Mouse (Mus musculus) layer of hippocampus, adult 2 months (tissue): ENCODE measurements around the gene Iqgap2. TPM values are rescaled to one million over a fixed set of nuclear protein-coding genes. Genes with fewer than 3 reads are reported as not detected.

Experiments
- DNase-seq, 2 experiments: peaks; one replicate each; pipeline ENCODE4 v3.0.0; 2022; ENCODE audit warnings: low spot score in 2 of 2
- H3K27ac ChIP-seq: fragments of 200-600 bp; 2 replicates; pipeline ENCODE4 v1.8.1; 2022
- H3K4me3 ChIP-seq: fragments of 200-600 bp; 2 replicates; pipeline ENCODE4 v1.8.1; 2022; ENCODE audit warnings: mild to moderate bottlenecking
- CTCF ChIP-seq: fragments of 200-600 bp; conservative IDR thresholded peaks from 2 replicates; pipeline ENCODE4 v1.8.1; 2022; ENCODE audit warnings: antibody characterized with exemption, mild to moderate bottlenecking, moderate library complexity
- total RNA-seq, 2 experiments: library from RNA; stranded (reverse); gene quantifications; 2 replicates each; pipeline ENCODE4 v1.2.3; 2021

Gene Iqgap2
- total RNA-seq, 2 experiments from 2014 or later, result 95.2 to 97.7 TPM

DNA sequence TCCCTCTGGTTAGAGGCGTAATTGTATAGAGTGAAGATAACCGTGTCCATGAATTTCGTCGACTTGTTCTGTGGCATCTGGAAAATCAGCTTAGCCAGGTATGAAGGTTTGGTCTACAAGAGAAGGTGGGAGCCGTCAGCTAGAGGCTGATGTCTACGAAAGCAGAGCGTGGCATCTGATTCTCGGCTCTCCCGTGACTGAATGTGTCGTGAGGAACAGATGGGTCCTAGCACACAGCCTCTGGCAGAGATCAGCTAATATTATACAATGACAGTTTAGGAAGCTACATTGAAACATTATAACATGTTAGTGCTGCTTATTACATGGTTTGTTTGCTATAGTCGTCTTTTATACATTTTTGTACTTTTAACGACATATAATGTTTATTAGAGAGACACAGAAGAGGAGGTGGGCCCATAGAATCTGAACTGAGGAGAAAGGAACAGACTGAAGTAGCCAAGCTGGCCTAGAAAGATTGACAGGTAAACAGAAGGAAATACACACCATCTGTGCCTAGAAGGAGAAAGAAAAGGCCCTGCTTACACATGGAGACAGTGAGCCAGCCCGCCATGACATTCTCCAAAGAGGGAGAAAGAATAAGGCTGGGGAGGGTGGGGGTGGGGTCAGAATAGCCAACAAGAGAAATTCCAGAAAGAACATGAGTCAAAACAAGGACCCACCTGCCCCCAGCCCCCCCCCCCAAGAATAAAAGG is 225.9 kb downstream of the Iqgap2 start:
- no peak for TF ChIP-seq CTCF
- peak in 1 of 2 experiments; percentile 27 for DNase-seq
- Histone ChIP-seq H3K4me3 (no peak overlapping the region), H3K27ac (no peak overlapping the region; the same call in 1 of the 2 replicates)

DNA sequence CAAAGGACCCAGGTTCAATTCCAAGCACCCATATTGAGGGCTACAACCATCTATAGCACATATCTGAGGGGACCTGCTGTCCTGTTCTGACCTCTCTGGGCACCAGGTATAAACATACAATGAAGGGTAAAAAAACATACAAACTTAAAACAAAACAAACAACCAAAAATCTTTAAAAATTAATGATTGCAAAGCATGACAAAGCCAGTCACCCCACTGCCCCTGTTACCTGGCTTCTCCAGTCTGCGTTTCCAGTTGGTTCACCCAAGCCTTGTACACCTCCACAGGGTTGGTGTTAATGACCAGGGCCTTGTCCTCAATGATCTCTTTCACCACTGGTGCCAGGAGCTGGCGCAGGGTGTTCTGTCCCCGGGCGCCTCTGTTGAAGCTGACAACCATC is 227.9 kb downstream of the Iqgap2 start:
- H3K4me3 ChIP-seq, result no peak overlapping the region
- no peak for DNase-seq
- TF ChIP-seq CTCF, result no peak
- H3K27ac ChIP-seq, result no peak overlapping the region

DNA sequence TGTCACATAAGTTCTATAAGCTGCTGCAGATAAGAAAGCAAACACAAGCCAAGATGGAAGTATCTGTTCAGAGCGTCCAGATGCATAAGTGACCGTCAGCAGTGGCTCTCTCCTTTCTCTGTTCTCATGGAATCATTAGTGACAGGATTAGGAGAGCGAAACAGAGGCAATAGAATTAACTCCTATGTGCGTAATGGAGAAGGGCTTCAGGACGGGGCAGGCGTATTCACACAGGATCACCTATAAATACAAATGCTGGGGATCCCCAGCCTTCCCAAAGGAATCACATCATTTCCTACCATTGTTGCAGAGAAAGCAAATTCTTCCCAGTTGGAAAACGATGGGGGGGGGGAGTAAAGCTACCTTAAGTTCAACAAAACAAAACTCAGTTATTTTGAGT is 232.3 kb downstream of the Iqgap2 start:
- no peak for TF ChIP-seq CTCF
- no peak overlapping the region for H3K27ac ChIP-seq
- no peak for DNase-seq

DNA sequence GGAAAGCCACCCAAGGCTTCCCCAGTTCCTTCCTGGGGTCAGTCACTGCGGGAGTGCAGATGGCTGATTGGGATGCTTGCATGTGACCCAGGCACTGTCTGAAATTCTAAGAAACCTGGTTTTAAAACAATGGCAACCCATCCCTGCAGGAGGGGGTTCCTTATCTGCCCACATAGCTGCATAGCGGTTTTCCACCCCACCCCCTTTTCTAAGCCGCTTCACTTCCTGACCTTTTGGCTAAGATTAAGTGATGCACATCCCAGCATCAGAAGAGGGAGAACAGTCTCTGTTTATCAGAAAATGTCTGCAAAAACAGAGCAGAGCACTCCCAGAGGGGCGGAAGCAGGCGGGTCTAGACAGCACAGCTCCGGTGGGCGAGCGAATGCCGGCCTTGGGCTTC is 234.6 kb downstream of the Iqgap2 start:
- no peak for DNase-seq
- no peak overlapping the region for H3K4me3 ChIP-seq
- H3K27ac ChIP-seq, result no peak overlapping the region
- TF ChIP-seq CTCF, result no peak

More for the DNA sequence above, 232.3 kb downstream of the Iqgap2 start:
- no peak overlapping the region for H3K4me3 ChIP-seq

DNA sequence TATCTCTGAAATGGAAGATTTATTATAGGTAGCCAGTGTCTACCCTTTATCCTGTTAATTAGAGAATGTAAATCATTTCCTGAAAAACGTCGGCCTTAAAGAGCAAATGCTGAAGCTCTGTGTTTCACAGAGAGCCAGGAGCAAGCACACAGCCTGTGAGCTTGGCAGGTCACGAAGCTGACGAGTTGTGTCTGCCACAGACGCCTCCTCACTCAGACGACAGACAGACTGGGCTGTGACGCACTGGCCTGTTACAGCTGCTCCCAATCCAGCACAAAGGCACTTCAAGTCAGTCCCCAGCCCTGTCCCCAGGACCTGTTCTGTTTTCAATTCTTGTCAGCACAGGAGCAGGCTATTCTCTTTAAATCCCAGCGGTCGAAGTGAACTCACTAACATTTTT is 236.4 kb downstream of the Iqgap2 start:
- TF ChIP-seq CTCF, result no peak
- DNase-seq, result peak in 1 of 2 experiments; percentile 26
- no peak overlapping the region for H3K27ac ChIP-seq
- H3K4me3 ChIP-seq, result no peak overlapping the region

DNA sequence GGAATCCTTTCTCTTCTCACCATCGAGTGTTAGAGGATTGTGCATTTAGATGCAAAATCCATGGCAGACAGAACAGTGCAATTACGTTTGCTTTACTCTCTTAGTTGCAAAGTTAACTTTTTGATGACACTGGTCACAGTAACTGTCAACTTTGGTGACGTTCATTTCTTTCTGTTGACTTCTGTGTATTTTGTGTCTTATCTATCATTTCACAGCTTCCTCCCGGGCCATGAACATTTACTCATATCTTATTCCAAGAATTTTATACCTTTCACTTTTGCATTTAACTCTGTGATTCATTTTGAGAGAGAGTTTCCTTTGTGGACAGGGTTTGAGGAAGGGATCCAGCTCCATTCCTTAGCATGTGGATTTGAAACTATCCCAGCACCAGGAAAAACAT is 238.0 kb downstream of the Iqgap2 start:
- Histone ChIP-seq H3K27ac (no peak overlapping the region), H3K4me3 (no peak overlapping the region)
- no peak for TF ChIP-seq CTCF
- DNase-seq, result no peak

DNA sequence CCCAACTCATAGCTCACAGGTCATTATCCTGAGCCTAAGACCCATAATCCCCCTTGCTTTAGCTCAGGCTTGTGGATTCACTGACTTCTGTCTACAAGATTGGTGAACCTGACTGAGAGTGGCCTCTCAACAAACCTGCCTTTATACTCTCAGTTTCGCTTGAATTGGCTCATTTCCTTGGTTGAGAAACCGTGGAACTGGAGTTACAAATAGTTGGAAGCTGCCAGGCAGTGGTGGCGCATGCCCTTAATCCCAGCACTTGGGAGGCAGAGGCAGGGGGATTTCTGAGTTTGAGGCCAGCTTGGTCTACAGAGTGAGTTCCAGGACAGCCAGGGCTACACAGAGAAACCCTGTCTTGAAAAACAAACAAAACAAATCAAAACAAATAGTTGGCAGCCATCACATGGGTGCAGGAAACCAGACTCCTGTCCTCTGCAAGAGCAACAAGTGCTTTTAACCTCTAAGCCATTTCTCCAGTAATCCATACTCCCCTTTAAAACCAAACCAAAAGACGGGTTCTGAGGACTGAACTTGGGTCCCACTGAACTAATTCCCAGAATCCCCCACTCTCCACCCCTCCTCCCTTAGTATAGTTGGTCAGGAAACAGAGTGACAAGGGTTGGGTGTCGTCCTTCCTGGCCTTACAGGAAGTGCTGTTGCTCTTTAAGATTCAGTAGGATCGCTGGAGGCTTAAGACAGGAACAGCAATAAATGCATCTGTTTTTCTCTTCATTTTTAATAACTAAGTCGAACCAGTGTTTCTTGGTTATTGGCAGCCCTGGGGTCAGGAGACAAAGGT is 239.7 kb downstream of the Iqgap2 start:
- DNase-seq, result no peak
- no peak for TF ChIP-seq CTCF
- Histone ChIP-seq H3K27ac (no peak overlapping the region), H3K4me3 (no peak overlapping the region)

DNA sequence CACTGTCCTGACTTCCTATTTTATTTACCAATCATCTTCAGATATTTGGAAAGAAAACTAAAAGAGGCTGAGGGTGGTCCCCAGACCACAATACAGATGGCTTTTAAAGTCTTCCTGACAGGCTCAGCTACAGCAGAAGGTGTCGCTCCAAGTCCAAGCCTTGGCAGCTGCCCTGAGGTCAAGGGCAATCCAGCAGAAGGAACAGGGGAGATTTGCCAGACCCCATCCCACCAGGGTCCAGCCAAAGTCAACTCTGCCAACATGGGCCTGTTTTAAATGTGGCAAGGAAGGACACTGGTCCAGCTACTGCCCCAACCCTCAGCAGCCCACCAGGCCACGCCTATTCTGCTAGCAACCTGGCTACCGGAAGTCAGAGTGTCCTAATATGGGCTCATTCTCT is 241.8 kb downstream of the Iqgap2 start:
- no peak for DNase-seq
- no peak for TF ChIP-seq CTCF
- Histone ChIP-seq H3K27ac (no peak overlapping the region), H3K4me3 (no peak overlapping the region)

DNA sequence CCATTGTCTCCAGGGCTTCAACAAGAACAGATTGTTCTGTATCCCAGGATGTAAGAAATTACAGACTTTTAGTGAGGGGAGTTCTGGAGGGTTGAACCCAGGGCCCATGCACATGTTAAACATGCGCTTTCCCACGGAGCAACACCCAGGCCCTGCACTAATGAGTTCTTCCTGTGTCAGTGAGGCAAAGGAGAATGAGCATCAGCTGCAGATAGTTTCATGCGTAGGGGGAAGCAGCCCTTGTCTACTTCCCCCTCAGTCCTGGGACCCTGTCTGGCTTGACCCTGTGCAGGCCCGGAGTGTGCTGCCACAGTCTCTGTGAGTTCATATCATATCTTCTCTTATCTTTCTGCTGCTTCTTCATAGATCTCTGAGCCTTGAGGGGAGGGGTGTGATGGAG is 244.5 kb downstream of the Iqgap2 start:
- no peak overlapping the region for H3K4me3 ChIP-seq
- no peak for TF ChIP-seq CTCF
- DNase-seq, result no peak
- H3K27ac ChIP-seq, result no peak overlapping the region

DNA sequence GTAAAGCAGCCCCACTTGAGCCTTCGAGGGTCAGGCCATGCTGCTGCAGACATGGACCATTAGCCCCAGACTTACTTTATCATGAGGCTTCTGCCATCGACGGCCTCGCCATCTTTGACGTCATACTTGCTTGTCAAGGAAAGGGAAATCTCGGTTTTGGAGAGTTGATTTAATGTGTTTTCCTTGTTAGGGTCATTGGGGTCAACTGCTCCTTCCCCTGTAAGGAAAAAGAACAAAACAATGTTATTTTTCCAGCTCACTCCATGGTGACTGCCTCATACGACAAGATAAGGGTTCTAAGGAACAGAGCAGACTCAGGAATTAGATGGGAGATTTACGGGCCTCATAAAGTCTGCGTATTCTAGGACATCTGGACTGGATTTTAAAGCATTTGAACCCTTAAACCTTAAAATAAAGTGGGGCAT is 245.0 kb downstream of the Iqgap2 start:
- Histone ChIP-seq H3K27ac (no peak overlapping the region), H3K4me3 (no peak overlapping the region)
- no peak for TF ChIP-seq CTCF
- no peak for DNase-seq

DNA sequence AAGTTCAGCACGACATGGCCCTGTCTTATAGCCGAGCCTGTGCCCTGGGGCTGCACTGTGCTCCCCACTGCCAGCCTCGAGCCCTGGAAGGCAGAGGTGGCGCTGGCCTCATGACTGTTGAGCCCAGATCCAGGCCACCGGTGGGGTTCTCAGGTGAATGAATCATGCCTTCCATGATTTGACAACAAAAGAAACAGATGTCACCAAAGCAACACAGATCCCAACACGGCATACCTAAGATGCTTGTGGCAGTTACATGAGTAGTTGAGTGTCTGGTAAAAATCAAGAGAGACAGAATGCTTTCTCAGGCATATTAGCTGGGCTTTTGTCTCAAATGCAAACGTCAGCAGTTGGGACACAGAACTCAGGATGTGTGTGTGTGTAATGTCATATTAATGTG is 248.0 kb downstream of the Iqgap2 start:
- 0 out of 2 replicates have a peak overlapping the region, but pooled peaks have one; percentile 28 for H3K27ac ChIP-seq
- no peak for DNase-seq
- no peak overlapping the region for H3K4me3 ChIP-seq
- no peak for TF ChIP-seq CTCF

DNA sequence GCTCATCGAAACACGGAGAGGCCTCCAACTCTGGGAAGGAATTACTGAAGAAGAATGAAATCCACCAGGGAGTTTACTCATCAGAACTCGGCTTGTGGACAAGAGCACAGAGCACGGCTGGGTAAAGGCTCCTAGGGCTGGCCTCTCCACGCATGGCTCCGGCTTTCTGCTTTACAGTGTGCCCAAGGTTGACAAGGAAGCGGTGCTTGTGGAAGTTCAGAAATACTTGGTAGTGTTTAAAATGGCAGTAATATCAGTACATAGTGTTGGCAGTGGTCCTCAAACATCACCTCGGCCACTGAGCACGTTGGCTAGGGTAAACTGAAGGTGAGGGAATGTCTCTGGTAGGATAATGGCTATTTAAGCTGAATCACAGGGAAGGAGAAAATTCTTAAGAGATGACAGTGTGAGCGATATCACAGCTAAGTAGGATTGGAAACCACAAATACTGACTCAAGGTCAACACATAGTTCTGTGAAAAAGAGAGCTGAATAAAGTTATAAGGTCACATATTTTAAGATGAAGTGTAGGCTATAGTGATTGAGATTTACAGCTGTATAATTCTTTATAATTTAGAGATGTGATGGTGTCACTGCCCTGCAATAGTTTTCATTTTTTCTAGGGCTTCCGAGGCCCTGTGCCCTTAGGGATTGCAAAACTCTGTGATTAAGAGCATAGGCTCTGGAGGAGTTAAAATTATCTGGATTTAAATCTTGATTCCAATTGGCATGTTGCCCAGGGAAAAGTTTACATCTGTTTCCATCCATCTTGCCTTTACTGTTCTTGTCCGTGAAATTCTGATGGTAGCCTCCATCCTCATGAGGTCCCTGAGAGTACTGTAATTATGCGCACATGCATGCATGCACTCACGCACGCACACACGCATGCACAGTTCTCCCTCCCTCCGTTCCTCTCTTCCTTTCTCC is 250.4 kb downstream of the Iqgap2 start:
- H3K4me3 ChIP-seq, result no peak overlapping the region
- peak overlapping the region; percentile 14; the same call in 1 of the 2 replicates for H3K27ac ChIP-seq
- no peak for TF ChIP-seq CTCF
- no peak for DNase-seq

DNA sequence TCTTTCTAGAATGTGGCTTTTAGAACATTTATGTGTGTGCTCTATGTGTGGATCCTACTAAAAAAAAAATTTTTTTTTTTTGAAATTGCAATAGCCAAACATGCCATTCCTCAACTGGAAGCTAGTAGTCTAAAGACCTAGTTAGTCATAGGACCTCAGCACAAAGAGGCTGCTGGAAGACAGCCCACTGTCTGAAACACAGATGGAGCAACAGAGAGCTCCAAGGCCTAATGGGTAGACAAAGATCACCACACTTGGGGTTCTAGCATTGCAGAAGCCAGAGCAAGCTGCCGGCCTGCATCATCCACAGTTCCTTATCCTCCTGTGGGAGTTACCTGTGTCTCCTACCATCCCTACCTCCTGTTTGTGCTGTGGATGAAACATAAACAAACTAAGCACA is 251.3 kb downstream of the Iqgap2 start:
- Histone ChIP-seq H3K27ac (peak overlapping the region; percentile 14; the same call in 1 of the 2 replicates), H3K4me3 (no peak overlapping the region)
- no peak for DNase-seq
- TF ChIP-seq CTCF, result peak; percentile 32
